Mouse (Mus musculus): Measurements from ENCODE around the gene Dguok.

The Dguok gene

DNA sequence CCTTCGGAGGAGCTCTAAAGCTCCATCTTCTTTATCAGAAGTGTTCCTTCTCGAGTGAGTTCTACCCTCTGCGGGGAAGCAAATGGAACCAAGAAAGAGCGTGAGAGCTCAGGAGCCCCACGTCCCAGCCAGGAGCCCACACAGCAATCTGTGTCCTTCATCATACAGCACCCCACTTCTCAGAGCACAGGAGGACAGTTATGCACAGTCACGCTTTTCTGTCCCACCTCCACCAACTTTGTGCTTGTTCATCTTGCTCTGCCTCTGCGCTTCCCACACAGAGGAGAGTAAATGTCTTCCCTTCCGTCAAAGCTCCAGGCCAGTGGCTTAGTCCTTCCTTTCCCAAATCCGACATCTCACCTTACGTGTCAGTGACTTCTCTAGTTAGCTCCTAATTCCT lies 7.7 kb downstream of the Dguok start:
- DNase-seq (ENCODE audit: low spot score in 2 of 2), result no peak

DNA sequence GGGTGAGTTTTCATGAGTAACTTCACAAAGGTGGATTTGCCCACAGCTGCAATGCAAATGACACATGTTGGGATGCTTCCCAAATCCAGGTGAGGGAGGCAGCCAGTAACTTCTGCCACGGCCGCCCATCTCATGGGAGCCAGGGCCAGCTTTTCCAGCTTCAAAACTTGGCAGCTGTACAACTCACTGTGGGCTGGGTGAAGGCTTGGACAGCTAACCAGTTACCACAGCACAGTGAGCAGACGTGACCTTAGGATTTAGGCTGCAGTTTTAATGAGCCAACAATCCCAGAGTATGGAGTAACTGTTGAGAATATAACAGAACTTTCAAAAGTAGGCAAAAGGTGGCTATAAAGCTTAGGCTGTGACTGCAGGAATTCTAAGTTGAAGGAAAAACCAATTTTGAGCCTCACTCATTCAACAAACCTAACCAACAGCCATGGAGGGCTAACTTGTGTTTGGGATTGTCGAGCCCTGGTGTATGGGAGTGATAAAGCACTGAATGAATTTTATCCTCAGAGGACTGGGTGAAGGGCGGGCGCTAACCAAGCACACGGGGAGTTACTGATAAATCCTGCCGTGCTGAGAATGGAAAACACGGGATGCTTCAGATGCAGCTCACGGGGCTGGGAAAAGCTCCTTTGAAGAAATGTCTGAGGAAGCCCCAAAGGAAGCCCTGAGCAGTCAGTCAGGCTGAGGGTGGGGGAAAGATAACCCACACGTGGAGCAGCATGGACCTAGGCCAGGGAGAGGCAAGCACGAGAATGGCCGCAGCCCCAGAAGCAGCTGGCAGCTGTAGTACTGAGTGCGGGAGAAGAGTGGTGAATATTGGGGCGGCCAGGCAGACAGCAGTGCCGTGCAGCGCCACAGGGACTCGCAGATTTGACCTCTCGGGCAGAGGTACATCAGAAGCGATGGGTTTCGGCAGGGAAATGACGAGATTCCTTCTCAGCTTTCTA lies 9.7 kb downstream of the Dguok start:
- DNase-seq (ENCODE audit: low spot score in 2 of 2), result no peak

- no peak for DNase-seq (ENCODE audit: low spot score in 2 of 2)
These were observed 10.6 kb downstream of the Dguok start for GRCm38 (mm10) chr6:83496009-83496752.

- no peak for DNase-seq (ENCODE audit: low spot score in 2 of 2)
These were observed 16.1 kb downstream of the Dguok start for GRCm38 (mm10) chr6:83490622-83491021.

- no peak for DNase-seq (ENCODE audit: low spot score in 2 of 2)
These were observed 18.6 kb downstream of the Dguok start for GRCm38 (mm10) chr6:83488200-83488599.

DNA sequence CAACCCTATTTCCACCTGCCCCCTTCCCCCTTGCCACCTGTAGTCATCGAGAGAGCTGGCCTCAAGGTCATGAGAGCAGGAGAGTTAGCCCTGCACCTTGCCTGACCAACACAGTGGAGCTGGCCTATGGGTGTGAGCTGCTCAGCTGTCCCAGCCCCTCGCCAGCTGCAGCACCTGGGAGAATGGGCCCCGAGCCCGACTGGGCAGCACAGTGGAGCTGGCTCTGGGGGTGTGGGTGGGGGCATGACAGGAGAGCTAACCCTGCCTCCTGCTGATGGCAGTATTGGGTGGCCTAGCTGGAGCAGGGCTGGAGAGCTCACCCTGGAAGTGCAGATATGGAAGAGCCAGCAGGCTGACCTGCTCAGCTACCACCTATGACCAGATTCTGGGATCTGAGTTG lies 19.5 kb downstream of the Dguok start:
- no peak for DNase-seq (ENCODE audit: low spot score in 2 of 2)

DNA sequence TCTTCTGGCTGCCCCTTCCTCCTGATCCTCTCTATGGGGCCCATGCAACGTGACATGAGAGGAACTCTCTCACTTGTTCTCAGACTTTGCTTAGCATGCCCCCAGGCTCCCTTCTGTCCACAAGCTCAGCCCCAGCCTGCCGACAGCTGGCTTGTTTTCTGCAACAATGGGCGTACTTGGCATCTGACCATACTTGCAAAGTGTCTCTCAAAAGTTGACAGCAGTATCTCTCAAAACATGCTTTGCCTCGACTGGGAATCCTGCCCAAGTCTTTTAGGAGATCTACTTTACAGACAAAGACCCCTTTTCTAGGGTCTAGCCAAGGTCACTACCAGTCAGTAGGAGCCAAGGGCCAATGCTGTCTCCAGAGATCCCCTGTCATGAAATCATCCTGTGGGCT lies 20.9 kb downstream of the Dguok start:
- peak in 1 of 2 experiments; percentile 23 for DNase-seq (ENCODE audit: low spot score in 2 of 2)

DNA sequence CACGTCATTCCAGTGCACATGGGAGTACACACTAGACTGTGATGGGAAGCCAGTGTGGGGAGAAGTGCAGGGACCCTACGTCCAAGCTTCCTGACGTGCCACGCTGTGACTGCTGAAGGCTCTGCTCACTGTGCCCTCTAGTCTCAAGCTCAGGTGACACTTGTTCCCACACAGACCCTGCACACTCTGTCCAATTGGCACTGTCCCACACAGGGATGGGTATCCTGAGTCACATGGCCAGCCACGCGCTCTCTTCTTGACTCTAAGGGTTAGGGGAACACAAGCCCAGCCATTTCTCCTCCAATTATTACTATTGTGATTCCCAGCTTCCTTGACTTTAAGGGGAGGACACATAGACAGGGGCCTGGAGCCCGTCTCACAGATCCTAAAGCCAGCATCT lies 23.0 kb downstream of the Dguok start:
- DNase-seq (ENCODE audit: low spot score in 2 of 2), result no peak

DNA sequence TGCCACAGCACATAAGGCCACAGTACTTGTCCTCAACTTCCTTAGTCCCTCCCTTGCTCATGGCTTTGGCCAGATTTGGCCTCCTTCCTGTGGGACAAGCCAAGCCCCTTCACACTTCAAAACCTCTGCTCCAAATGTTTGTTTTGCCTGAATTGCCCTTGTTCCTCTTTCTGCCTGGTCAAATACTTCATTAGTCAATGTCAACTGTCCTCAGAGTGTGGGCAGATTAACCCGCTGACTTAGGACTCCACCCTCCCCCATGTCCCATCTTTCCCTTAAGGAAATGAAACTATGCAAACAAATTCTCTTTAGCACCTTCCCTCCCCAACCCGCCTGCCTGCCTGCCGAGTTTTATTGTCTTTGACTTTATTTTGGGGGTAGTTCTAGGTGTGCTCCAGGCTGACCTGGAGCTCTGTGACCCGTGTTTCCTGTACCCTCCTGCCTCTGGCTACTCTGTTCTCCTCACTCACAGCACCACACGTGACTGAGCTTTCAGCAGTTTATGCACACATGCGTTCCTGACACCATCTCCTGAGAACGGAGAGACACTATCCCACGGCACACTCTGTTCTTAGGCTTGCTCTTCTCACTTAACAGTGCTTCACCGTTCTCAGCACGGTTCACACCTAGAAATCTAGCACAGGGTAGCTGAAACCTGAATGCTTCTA lies 24.2 kb downstream of the Dguok start:
- DNase-seq (ENCODE audit: low spot score in 2 of 2), result peak; percentile 72 to 77

DNA sequence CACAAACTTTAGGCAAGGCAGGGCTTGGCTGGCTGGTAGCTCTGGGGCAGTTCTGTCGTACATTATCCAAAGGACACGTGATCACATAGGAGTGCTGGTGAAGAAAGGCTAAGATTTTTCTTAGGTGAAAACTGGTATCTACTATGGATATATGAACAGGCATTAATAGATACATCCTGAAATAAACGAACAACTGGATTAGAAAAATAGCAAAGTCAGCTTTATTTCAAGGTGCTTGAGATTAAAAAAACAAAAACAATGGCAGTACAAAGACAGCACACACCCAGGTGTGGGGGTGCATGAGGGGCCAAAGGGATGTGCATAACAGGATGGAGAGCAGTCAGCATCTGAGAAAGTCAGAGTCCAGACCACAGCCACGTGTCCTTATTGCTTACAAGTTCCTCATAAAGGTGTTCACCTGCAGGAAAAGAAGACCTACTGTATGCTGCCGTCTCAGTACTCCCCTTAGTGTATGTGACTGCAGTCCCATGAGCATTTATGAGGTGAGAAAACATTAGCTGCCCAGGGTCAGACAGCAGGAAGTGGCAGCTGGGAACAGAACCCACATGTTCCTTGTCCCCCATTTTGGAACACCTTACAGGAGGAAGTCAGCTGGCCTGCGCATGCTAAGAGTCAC lies 26.6 kb downstream of the Dguok start:
- peak; percentile 31 to 42 for DNase-seq (ENCODE audit: low spot score in 2 of 2)

GRCm38 (mm10) chr6:83479193-83479592 lies 27.6 kb downstream of the Dguok start:
- no peak for DNase-seq (ENCODE audit: low spot score in 2 of 2)

GRCm38 (mm10) chr6:83478628-83479027 lies 28.1 kb downstream of the Dguok start:
- DNase-seq (ENCODE audit: low spot score in 2 of 2), result no peak

- DNase-seq (ENCODE audit: low spot score in 2 of 2), result no peak
These were observed 28.6 kb downstream of the Dguok start for GRCm38 (mm10) chr6:83478217-83478616.

- DNase-seq (ENCODE audit: low spot score in 2 of 2), result no peak
These were observed 31.3 kb downstream of the Dguok start for GRCm38 (mm10) chr6:83475431-83475830.

DNA sequence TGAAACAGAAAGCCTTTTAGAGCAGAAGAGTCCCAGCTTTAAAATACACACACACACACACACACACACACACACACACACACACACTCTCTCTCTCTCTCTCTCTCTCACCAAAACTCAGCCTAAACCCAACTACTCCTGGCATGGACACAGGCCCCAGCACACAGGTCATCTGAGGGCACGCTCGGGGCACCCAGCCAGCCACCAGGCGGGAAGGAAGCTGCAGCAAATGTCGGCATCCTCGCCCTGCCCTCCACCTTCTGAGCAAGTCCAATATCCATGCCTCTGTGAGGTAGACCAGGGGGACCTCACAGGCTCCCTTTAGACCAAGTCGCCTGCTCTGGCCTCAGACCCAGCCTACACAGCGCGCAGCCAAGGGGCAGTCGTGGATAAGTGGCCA lies 33.5 kb downstream of the Dguok start:
- DNase-seq (ENCODE audit: low spot score in 2 of 2), result no peak

DNA sequence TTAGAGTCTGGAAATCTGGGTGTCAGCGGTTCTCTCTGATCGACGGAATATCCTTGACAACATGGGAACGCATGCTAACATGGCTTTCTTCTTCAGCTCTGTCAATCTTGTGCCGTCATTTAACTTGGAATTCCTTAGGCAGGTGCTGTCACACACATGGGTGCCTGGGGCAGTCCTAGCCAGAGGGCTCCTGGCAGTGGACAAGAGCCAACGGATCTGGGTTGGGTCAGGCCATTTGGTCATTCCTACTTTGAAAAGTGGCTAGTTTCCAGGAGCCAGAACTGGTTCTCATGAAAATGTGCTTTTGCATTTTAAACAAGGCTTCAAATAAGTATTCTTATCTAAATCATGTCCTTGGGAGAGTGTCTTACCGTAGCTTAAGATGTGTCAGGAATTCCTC lies 35.0 kb downstream of the Dguok start:
- no peak for DNase-seq (ENCODE audit: low spot score in 2 of 2)

GRCm38 (mm10) chr6:83464011-83464410 lies 42.8 kb downstream of the Dguok start:
- no peak for DNase-seq (ENCODE audit: low spot score in 2 of 2)

DNA sequence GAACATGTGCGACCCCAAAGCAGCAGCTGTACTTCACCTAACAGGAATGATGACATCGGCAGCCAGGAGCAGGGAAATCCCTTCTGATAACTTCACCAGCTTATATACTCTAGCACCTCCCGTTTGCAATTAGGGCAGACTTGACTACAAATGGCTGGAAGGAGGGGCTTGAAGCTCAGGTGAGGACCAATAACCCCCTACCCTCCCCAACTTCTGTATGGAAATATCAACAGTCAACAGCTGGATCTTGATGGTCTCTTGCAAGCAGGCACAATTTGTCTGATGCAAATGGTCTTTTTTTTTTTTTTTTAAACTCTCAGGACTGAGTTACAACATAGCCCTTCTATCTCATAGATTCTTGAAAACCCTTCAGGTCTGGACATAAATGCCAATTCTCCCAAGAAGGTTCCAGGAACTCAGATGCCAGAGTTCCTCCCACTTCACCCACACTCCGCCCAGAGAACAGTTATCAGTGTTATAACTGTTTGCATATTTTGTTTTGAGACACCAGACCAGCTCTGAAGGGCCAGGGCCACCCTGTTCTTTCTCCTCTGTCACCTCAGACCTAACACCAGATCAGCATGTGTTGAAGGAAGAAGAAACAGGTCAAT lies 47.6 kb downstream of the Dguok start, which contains the start of gene Tet3:
Gene Tet3, minus strand, starts transcription at position 51 of the 611 bp plus-strand sequence.
- DNase-seq (ENCODE audit: low spot score in 2 of 2), result no peak

- no peak for DNase-seq (ENCODE audit: low spot score in 2 of 2)
These were observed 49.6 kb downstream of the Dguok start for GRCm38 (mm10) chr6:83456984-83457810.

All from spleen, postnatal 36 days (tissue).